Mouse (Mus musculus) liver, embryonic 14.5 days (tissue): ENCODE results near the gene Fam222b. TPM values are rescaled to one million over a fixed set of nuclear protein-coding genes. Genes with fewer than 3 reads are reported as not detected.

Experiments
- ATAC-seq: fragments of 200-750 bp; cut with Nextera tagmentation; 2 replicates; pipeline ENCODE4 v1.8.0; 2017; ENCODE audit warnings: moderate number of reproducible peaks, mild to moderate bottlenecking, moderate library complexity; ENCODE audit not compliant: insufficient read depth
- DNase-seq, 3 experiments: peaks; one replicate each; pipeline ENCODE4 v3.0.0-alpha.2; 2012 to 2013; ENCODE audit warnings: low read depth in 3 of 3, low spot score in 3 of 3
- H3K27ac ChIP-seq: fragments of 300-500 bp; sonication (generic); 2 replicates; pipeline ENCODE4 v1.5.1; 2014; ENCODE audit warnings: moderate library complexity, mild to moderate bottlenecking, control low read depth, inconsistent platforms
- H3K27me3 ChIP-seq: fragments of 300-500 bp; sonication (generic); 2 replicates; pipeline ENCODE4 v1.6.1; 2014; ENCODE audit warnings: mild to moderate bottlenecking, low read length, moderate library complexity; ENCODE audit not compliant: control insufficient read depth, insufficient read depth
- H3K36me3 ChIP-seq: fragments of 300-500 bp; sonication (generic); replicated peaks from 2 replicates; pipeline ENCODE4 v1.6.1; 2014; ENCODE audit warnings: low read depth; ENCODE audit not compliant: control insufficient read depth, insufficient read depth
- H3K4me1 ChIP-seq, 2 experiments: fragments of 200-500 bp in 1 of 2; fragments of 300-500 bp in 1 of 2; sonication (generic) in 1 of 2; replicated peaks; 2 replicates each; pipeline ENCODE4 v1.6.1; 2012 to 2014; ENCODE audit warnings: antibody characterized with exemption in 1 of 2, inconsistent platforms in 1 of 2, low read length in 1 of 2; ENCODE audit not compliant: control insufficient read depth in 2 of 2, insufficient read depth in 2 of 2
- H3K4me2 ChIP-seq: fragments of 300-500 bp; sonication (generic); 2 replicates; pipeline ENCODE4 v1.6.1; 2014; ENCODE audit warnings: low read depth, mild to moderate bottlenecking, control low read depth, moderate library complexity
- H3K4me3 ChIP-seq, 2 experiments: fragments of 200-500 bp in 1 of 2; fragments of 300-500 bp in 1 of 2; sonication (generic) in 1 of 2; 2 replicates each; pipeline ENCODE4 v1.5.1; 2012 to 2014; ENCODE audit warnings: low read depth in 2 of 2, low read length in 2 of 2, mild to moderate bottlenecking in 2 of 2, control low read depth in 1 of 2, inconsistent platforms in 1 of 2, moderate library complexity in 1 of 2; ENCODE audit not compliant: insufficient read depth in 1 of 2
- H3K9ac ChIP-seq: fragments of 300-500 bp; sonication (generic); replicated peaks from 2 replicates; pipeline ENCODE4 v1.6.1; 2014; ENCODE audit warnings: mild to moderate bottlenecking, control low read depth, moderate library complexity
- H3K9me3 ChIP-seq: fragments of 300-500 bp; sonication (generic); 2 replicates; pipeline ENCODE4 v1.6.1; 2016; ENCODE audit warnings: low read length, mixed read lengths; ENCODE audit not compliant: control insufficient read depth
- CTCF ChIP-seq: IDR thresholded peaks from 2 replicates; pipeline ENCODE4 v1.5.1; 2016; ENCODE audit warnings: antibody characterized with exemption, low read depth, control low read depth
- EP300 ChIP-seq: IDR thresholded peaks from 2 replicates; pipeline ENCODE4 v1.6.1; 2016; ENCODE audit warnings: antibody characterized with exemption, low read depth
- WGBS: fragments of 180-500 bp; shearing (Covaris S2); extraction: QIAGEN DNeasy Blood & Tissue Kit; methylation state at CpG from one replicate; pipeline ENCODE4 v1.1.7; 2014; ENCODE audit not compliant: insufficient replicate concordance; 5-methylcytosine and 5-hydroxymethylcytosine counted together
- polyA plus RNA-seq, 2 experiments: library from polyadenylated mRNA; depleted of rRNA in 1 of 2; stranded (reverse) in 1 of 2; unstranded in 1 of 2; fragments of >200 nt; fragmentation: Nextera tagmentation in 1 of 2; extraction: Ambion mirVana in 1 of 2; gene quantifications; 2 replicates each; pipeline versions ENCODE4 v1.2.1 to v1.2.3; 2012 to 2014

Fam222b gene
- polyA plus RNA-seq, 2 experiments: 2.5 to 3.8 TPM

DNA sequence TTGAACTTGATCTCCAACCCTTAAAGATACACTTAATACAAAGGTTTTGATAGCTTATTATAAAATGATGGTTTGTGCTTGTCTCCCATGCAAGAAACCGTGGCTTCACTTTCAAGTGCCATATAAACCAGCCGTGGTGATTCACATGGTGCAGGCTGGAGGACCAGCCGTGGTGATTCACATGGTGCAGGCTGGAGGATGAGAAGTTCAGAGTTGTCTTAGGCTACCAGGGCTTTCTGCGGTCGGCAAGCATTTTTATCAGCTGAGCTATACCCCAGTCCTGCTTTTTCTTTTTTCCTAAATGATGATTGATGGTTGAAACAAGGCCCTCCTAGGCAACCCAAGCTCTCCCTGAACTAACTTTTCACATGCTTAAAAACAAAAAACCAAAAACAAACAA lies 7.7 kb downstream of the Fam222b start:
- H3K4me2 ChIP-seq: no peak overlapping the region
- ATAC-seq: no peak
- no peaks in the 10 kb centered on the region for H3K36me3 ChIP-seq
- WGBS: 51% methylated on average over 5 of the region's 5 CpGs
- no peak for DNase-seq
- no peak for TF ChIP-seq CTCF
- TF ChIP-seq EP300: no peak
- no peak overlapping the region for H3K27ac ChIP-seq
- no peak overlapping the region for H3K4me3 ChIP-seq
- H3K4me1 ChIP-seq: peaks cover 3 to 20% of the 10 kb centered on the region in 2 experiments; a peak in 2 of 4 replicates
- H3K9me3 ChIP-seq: no peaks in the 10 kb centered on the region
- H3K9ac ChIP-seq: no peak overlapping the region
- no peaks in the 10 kb centered on the region for H3K27me3 ChIP-seq

DNA sequence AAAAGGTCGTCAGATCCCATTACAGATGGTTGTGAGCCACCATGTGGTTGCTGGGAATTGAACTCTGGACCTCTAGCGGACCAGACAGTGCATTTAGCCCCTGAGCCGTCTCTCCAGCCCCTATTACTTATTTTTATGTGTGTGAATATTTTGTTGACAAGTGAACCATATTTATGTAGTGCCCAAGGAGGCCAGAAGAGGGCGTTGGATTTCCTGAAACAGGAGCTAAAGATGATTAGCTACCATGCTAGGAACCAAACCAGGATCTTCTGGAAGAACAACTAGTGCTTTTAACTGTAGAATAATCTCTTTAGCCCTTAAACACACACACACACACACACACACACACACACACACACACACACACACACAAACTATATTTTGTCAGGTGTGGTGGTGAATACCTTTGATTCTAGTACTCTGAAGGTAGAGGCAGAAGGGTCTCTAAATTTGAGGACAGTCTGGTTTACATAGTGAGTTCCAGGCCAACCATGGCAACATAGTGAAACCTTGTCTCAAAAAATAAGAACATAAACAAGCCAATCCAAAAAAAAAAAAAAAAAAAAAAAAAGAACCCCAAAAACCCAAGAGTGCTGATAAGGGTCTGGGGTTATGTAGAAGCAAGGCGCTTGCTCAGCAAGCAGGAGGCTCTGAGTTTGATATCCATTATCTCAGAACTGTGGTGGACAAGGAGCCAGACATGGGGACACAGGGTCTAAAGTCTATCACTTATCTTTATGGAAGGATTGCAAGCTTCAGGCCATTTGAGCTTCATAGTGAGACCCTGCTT lies 8.7 kb downstream of the Fam222b start:
- H3K4me3 ChIP-seq: no peak overlapping the region
- H3K27me3 ChIP-seq: no peaks in the 10 kb centered on the region
- DNase-seq: peak in 1 of 3 experiments; percentile 55
- no peaks in the 10 kb centered on the region for H3K9me3 ChIP-seq
- peak; percentile 69 for TF ChIP-seq CTCF
- no peak for TF ChIP-seq EP300
- H3K27ac ChIP-seq: peak overlapping the region; percentile 14; the same call in 1 of the 2 replicates
- peaks cover 3 to 18% of the 10 kb centered on the region in 2 experiments; a peak in 2 of 4 replicates for H3K4me1 ChIP-seq
- no peak overlapping the region for H3K4me2 ChIP-seq
- peak overlapping the region; percentile 13; the same call in 1 of the 2 replicates for H3K9ac ChIP-seq
- no peaks in the 10 kb centered on the region for H3K36me3 ChIP-seq
- peak; percentile 31; the same call in 1 of the 2 replicates for ATAC-seq
- WGBS: 35% methylated on average over 5 of the region's 5 CpGs

DNA sequence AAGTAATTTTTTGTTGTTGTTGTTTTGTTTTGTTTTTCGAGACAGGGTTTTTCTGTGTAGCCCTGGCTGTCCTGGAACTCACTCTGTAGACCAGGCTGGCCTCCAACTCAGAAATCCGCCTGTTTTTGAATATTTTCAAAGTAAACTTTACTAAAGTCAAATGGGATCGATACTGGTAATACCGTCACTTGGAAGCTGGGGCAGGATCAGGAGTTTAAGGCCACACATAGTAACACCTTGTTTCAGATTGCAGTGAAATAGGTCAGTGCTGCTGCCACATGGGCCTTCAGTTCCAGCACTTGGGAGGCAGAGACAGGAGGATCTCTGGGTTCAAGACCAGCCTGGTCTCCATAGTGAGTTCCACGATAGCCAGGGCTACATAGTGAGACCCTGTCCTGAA lies 10.0 kb downstream of the Fam222b start:
- WGBS: 82% methylated on average over 5 of the region's 5 CpGs
- DNase-seq: no peak
- Histone ChIP-seq H3K4me3 (no peak overlapping the region), H3K36me3 (no peaks in the 10 kb centered on the region), H3K4me2 (no peak overlapping the region), H3K9me3 (no peaks in the 10 kb centered on the region), H3K4me1 (peaks cover 3 to 19% of the 10 kb centered on the region in 2 experiments; a peak in 2 of 4 replicates), H3K27ac (no peak overlapping the region), H3K27me3 (no peaks in the 10 kb centered on the region), H3K9ac (no peak overlapping the region)
- no peak for ATAC-seq
- no peak for TF ChIP-seq CTCF
- TF ChIP-seq EP300: no peak

DNA sequence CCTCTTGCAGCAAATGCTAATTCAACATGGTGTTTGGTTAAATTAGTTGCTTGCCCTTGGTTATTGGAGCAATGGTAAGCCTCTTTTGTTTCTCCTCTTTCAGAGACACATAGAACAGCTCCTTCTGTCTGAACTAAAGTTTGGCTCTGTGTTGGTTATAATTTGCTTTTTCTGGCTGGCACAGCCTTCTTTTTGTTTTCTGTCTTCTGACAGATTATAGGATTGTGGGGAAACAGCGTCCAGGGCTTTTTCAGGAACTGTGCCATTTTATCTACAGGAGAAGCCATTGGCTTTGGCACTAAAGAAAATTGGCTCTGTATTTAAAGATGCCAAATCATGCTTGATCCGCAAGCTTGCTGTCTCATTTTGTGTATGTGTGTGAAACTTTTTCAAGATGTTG lies 19.2 kb downstream of the Fam222b start:
- TF ChIP-seq CTCF (no peak), EP300 (no peak)
- ATAC-seq (no peak), DNase-seq (no peak)
- Histone ChIP-seq H3K27me3 (no peaks in the 10 kb centered on the region), H3K36me3 (no peaks in the 10 kb centered on the region), H3K4me3 (no peak overlapping the region), H3K9ac (no peak overlapping the region), H3K4me2 (no peak overlapping the region), H3K4me1 (peaks cover 22 to 24% of the 10 kb centered on the region in 2 experiments), H3K9me3 (no peaks in the 10 kb centered on the region), H3K27ac (no peak overlapping the region)
- WGBS: 78% methylated on average over 2 of the region's 2 CpGs

DNA sequence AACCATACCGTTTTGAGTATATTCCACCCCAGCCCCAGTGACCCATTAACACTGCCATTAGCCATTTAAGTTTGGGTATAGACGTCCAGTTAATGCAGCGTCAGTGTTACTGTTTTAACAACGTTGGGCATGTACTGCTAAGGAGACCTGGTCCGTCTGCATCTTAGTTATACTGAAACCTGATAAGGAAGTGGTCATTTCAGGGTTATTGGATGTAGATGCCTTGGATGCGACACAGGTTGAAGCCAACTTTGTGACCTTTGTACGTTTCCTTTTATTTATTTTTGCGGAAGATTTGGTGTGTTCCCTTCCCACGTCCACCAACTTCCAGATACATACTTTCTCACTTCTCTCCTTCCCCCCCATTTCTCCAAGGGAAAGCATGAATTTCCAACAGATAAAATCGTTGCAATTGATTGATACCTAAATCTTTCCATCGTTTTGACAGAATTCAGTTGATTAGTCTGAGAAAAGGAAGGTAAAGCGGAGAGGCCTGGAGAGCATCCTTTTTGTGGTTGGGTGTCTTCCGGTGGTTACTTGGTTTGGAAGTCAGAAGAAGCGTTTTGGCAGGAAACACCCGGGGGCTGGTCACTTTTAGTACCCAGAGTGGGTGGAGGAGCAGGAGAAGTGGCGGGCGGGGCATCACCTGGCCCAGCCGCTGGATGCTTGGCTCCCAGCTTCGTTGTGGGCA lies 20.4 kb downstream of the Fam222b start:
- Histone ChIP-seq H3K36me3 (no peaks in the 10 kb centered on the region), H3K27ac (peak overlapping the region; percentile 11), H3K4me2 (peak overlapping the region; percentile 95), H3K4me3 (peak overlapping the region; percentile 67 to 79), H3K27me3 (no peaks in the 10 kb centered on the region), H3K9me3 (no peaks in the 10 kb centered on the region), H3K9ac (peak overlapping the region; percentile 52), H3K4me1 (peaks cover 31 to 32% of the 10 kb centered on the region in 2 experiments)
- 9% methylated on average over 19 of the region's 19 CpGs for WGBS
- no peak for ATAC-seq
- DNase-seq: no peak
- no peak for TF ChIP-seq EP300
- no peak for TF ChIP-seq CTCF
